In the genomic region with DNA sequence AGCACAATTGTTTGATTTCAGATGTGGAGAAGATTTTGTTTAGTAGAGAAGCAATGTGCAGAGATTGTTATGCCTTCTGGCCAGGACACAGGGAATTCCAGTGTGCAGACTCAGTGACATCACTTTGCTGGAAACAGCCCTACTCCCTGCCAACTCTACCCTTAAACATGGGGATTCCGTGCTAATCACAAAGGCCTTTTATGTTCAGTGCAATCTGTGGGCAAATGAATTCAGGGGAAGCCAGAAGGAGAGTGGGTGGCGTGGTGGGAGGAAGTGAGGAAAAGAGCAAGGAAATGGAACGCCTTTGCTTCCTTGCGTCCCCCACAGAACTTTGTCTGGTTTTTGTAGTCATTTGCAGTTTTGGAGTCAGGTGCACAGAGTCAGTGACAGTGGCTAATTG, we compare ENCODE assay signal across 10 mouse cellular contexts. TPM values are rescaled to one million over a fixed set of nuclear protein-coding genes. Genes with fewer than 3 reads are reported as not detected.
DNase-seq lines count a peak whose midpoint lies in the region; ATAC-seq and TF ChIP-seq lines count a peak whose summit lies in the region.
"Had no signal": no experiment of that assay in that cellular context is flagged by ENCODE, and none has a peak within 500 bp of the region (broad histone marks: within the 10 kb centered on the region; RNA-seq: fewer than 3 reads in every experiment).

No protein-coding gene starts in this region.

- no peaks in the 10 kb centered on the region for H3K36me3 ChIP-seq in heart, embryonic 13.5 days
- no peaks in the 10 kb centered on the region for H3K36me3 ChIP-seq in thymus, adult 2 months (ENCODE audit: control insufficient read depth, insufficient read depth, low read length)

- H3K9ac ChIP-seq in heart, embryonic 13.5 days: 0 out of 2 replicates have a peak overlapping the region, but pooled peaks have one; percentile 5

- H3K27me3 ChIP-seq in heart, embryonic 13.5 days (replicated peaks): no peaks in the 10 kb centered on the region
- no peaks in the 10 kb centered on the region for H3K27me3 ChIP-seq in thymus, adult 2 months (ENCODE audit: control insufficient read depth, insufficient read depth, low read length)

- WGBS in heart, embryonic 13.5 days: 47% methylated on average over 4 of the region's 4 CpGs
- 86% methylated on average over 4 of the region's 4 CpGs for WGBS in thymus, adult 2 months

- H3K4me2 ChIP-seq in heart, embryonic 13.5 days: peak overlapping the region; percentile 16; the same call in 1 of the 2 replicates

- no peak overlapping the region for H3K4me3 ChIP-seq in heart, embryonic 13.5 days
- no peak overlapping the region for H3K4me3 ChIP-seq in thymus, adult 2 months (ENCODE audit: control insufficient read depth, insufficient read depth, low read length)

- ATAC-seq in heart, embryonic 13.5 days (ENCODE audit: extremely low read depth, insufficient number of reproducible peaks, low FRiP score, low TSS enrichment): no peak
- ATAC-seq: activated CD4-positive, CD25-positive, alpha-beta regulatory T cell, adult 4 months had no signal

- no peak for TF ChIP-seq POLR2A in thymus, adult 2 months (IDR thresholded peaks at IDR 0.05; ENCODE audit: control insufficient read depth, extremely low read depth, insufficient read depth, low read length, poor library complexity)

- peak; percentile 33 to 37 for DNase-seq in heart, adult 18-20 months
- DNase-seq in heart, adult 8-10 months (ENCODE audit: low spot score): no peak
- peak; percentile 37 for DNase-seq in adipocyte (ENCODE audit: low spot score)
- DNase-seq in lung, postnatal 10 days: peak; percentile 60
- no peak for DNase-seq in ovary, adult 18-20 months (ENCODE audit: low spot score)
- DNase-seq in thymus, adult 2 months: no peak
- no peak for DNase-seq in urinary bladder, postnatal 14 days (ENCODE audit: low spot score)

- TF ChIP-seq CTCF in thymus, adult 2 months (IDR thresholded peaks at IDR 0.05; ENCODE audit: borderline replicate concordance, control insufficient read depth, extremely low read depth, insufficient read depth, low read length, poor library complexity): no peak

- H3K27ac ChIP-seq in heart, embryonic 13.5 days (replicated peaks): 0 out of 2 replicates have a peak overlapping the region, but pooled peaks have one; percentile 28
- no peak overlapping the region for H3K27ac ChIP-seq in thymus, adult 2 months (ENCODE audit: control insufficient read depth, insufficient read depth, low read length)
- H3K27ac ChIP-seq: kidney, postnatal 0 days had no signal

- H3K9me3 ChIP-seq in heart, embryonic 13.5 days: no peaks in the 10 kb centered on the region

- H3K4me1 ChIP-seq in heart, embryonic 13.5 days: peaks cover 25% of the 10 kb centered on the region
- H3K4me1 ChIP-seq in thymus, adult 2 months (replicated peaks; ENCODE audit: control insufficient read depth, insufficient read depth, low read length): no peaks in the 10 kb centered on the region

RNA-seq across cellular contexts. Expression of gene Cc2d2b, which starts 46.1 kb away (rescaled TPM):
- total RNA-seq in heart, adult 18-20 months (2021): not detected
- not detected for total RNA-seq in heart, adult 8-10 months (2022)
- 0.05 TPM in 1 of 2 replicates, not detected in the other for polyA plus RNA-seq in heart, embryonic 13.5 days (2015; fragmentation: Nextera tagmentation; extraction: Ambion mirVana)
- polyA plus RNA-seq in thymus, adult 2 months (2012; rRNA removed): not detected in 2 replicates
- polyA plus RNA-seq: kidney, postnatal 0 days had no signal

Comparison
In these comparisons a context has a peak if more than half of its experiments do, and no peak if none do; other contexts are left out.
1. DNase-seq: peak in heart, adult 18-20 months (2 of 2), adipocyte (single experiment) and lung, postnatal 10 days (single experiment); none in heart, adult 8-10 months (single experiment), ovary, adult 18-20 months (single experiment), thymus, adult 2 months (single experiment) and urinary bladder, postnatal 14 days (single experiment).